Mouse (Mus musculus) heart, postnatal 0 days (tissue): ENCODE data around the gene Zfand2b. TPM values are rescaled to one million over a fixed set of nuclear protein-coding genes. Genes with fewer than 3 reads are reported as not detected.

Source experiments
- ATAC-seq: fragments of 200-750 bp; cut with Nextera tagmentation; 2 replicates; pipeline ENCODE4 v1.8.0; 2017; ENCODE audit warnings: low read depth, moderate number of reproducible peaks, moderate library complexity; ENCODE audit not compliant: insufficient read depth
- DNase-seq: peaks from one replicate; pipeline ENCODE4 v3.0.0-alpha.2; 2016; ENCODE audit warnings: low spot score
- H3K27ac ChIP-seq: fragments of 300-500 bp; sonication (generic); 2 replicates; pipeline ENCODE4 v1.5.1; 2014; ENCODE audit warnings: low read depth, mild to moderate bottlenecking
- H3K27me3 ChIP-seq: fragments of 300-500 bp; sonication (generic); 2 replicates; pipeline ENCODE4 v1.6.1; 2014; ENCODE audit warnings: low read length, mixed read lengths; ENCODE audit not compliant: control insufficient read depth, insufficient read depth
- H3K36me3 ChIP-seq: fragments of 300-500 bp; sonication (generic); replicated peaks from 2 replicates; pipeline ENCODE4 v1.6.1; 2014; ENCODE audit warnings: low read length, mixed read lengths; ENCODE audit not compliant: control insufficient read depth, insufficient read depth
- H3K4me1 ChIP-seq: fragments of 300-500 bp; sonication (generic); 2 replicates; pipeline ENCODE4 v1.6.1; 2014; ENCODE audit warnings: antibody characterized with exemption; ENCODE audit not compliant: control insufficient read depth, insufficient read depth
- H3K4me2 ChIP-seq: fragments of 300-500 bp; sonication (generic); 2 replicates; pipeline ENCODE4 v1.6.1; 2014; ENCODE audit warnings: low read depth, mild to moderate bottlenecking, low read length, moderate library complexity
- H3K4me3 ChIP-seq: fragments of 300-500 bp; sonication (generic); 2 replicates; pipeline ENCODE4 v1.5.1; 2014; ENCODE audit warnings: low read depth, low read length
- H3K9ac ChIP-seq: fragments of 300-500 bp; sonication (generic); replicated peaks from 2 replicates; pipeline ENCODE4 v1.6.1; 2014; ENCODE audit warnings: low read depth, low read length, mixed read lengths
- H3K9me3 ChIP-seq: fragments of 300-500 bp; sonication (generic); replicated peaks from 2 replicates; pipeline ENCODE4 v1.6.1; 2016; ENCODE audit warnings: low read length; ENCODE audit not compliant: control insufficient read depth
- CTCF ChIP-seq: IDR thresholded peaks from 2 replicates; pipeline ENCODE4 v1.5.1; 2016; ENCODE audit warnings: antibody characterized with exemption, control low read depth, low read depth
- EP300 ChIP-seq: IDR thresholded peaks from 2 replicates; pipeline ENCODE4 v1.6.1; 2016; ENCODE audit warnings: antibody characterized with exemption, low read depth
- WGBS: fragments of 180-500 bp; shearing (Covaris S2); extraction: QIAGEN DNeasy Blood & Tissue Kit; methylation state at CpG from one replicate; pipeline ENCODE4 v1.1.7; 2014; 5-methylcytosine and 5-hydroxymethylcytosine counted together
- microRNA-seq: library from miRNA; unstranded; fragments of <30 nt; microRNA quantifications from one replicate; pipeline ENCODE4, GENCODE M21; 2016
- polyA plus RNA-seq: library from polyadenylated mRNA; unstranded; fragments of >200 nt; fragmentation: Nextera tagmentation; extraction: Ambion mirVana; gene quantifications from 2 replicates; pipeline ENCODE4 v1.2.1, GENCODE M21; 2015
- total RNA-seq: library from RNA; depleted of rRNA; stranded (reverse); fragments of >200 nt; gene quantifications from 2 replicates; pipeline ENCODE4 v1.2.3, GENCODE M21; 2014; ENCODE audit warnings: low replicate concordance; rRNA removed

Zfand2b gene
- total and polyA plus RNA-seq, 2 experiments from 2014 or later, result 26.1 to 67.1 TPM

DNA sequence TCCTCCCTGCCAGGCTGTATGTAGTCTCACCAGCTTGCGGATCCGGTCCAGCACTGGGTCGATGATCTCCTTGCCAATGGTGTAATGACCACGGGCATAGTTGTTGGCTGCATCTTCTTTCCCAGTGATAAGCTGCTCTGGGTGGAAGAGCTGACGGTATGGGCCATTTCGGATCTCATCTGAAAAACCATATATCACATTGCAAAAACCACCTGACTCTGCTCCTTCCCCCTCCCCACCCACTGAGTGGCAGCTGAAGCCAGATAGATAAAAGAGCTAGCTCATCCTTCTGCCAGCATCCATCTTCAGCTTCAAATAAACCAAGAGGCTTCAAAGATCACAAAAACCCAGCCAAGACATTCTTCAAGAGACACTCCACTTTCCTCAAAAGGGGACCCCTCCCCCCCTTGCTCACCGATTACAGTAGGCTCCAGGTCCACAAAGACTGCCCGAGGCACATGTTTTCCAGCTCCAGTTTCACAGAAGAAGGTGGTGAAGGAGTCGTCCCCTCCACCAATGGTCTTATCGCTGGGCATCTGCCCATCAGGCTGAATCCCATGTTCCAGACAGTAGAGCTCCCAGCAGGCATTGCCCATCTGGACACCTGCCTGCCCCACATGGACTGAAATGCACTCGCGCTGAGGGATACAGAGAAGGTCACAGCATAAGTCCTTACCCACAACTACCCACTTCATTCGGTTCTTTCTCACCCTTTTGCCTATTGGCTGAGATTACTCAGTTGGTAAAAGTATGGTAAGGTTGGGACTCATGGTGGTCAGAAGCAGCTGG, 48.5 kb downstream of the Zfand2b start:
- peak overlapping the region; percentile 87 for H3K4me2 ChIP-seq
- H3K27ac ChIP-seq, result peak overlapping the region; percentile 70
- H3K27me3 ChIP-seq, result peaks cover 18% of the 10 kb centered on the region; the same call in 1 of the 2 replicates
- WGBS, result 62% methylated on average over 13 of the region's 13 CpGs
- no peak for DNase-seq
- peaks cover 21% of the 10 kb centered on the region for H3K4me1 ChIP-seq
- H3K4me3 ChIP-seq, result peak overlapping the region; percentile 61; the same call in 1 of the 2 replicates
- H3K9ac ChIP-seq, result no peak overlapping the region
- H3K36me3 ChIP-seq, result peaks cover 45% of the 10 kb centered on the region
- no peak for ATAC-seq
- TF ChIP-seq CTCF (no peak), EP300 (no peak)
- no peaks in the 10 kb centered on the region for H3K9me3 ChIP-seq

DNA sequence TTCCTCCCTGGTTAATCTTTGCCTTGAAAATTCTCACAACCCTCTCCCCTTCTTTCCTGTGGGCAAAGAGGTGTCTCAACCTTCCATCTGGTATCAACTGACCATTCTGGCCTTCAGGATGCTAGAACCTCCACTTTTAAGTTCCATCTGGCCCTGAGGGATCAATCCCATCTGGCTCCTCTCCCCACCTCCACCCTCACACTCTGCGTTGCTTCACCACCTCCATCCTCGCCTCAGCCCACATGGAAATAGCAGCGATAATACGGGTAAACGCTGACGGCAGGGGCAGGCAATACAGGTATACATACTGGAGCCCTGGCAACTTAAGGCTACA, 49.4 kb downstream of the Zfand2b start:
- H3K27ac ChIP-seq, result peak overlapping the region; percentile 82
- peaks cover 18% of the 10 kb centered on the region; the same call in 1 of the 2 replicates for H3K27me3 ChIP-seq
- H3K9ac ChIP-seq, result peak overlapping the region; percentile 60
- H3K4me2 ChIP-seq, result peak overlapping the region; percentile 87
- DNase-seq (no peak), ATAC-seq (no peak)
- H3K4me1 ChIP-seq, result peaks cover 21% of the 10 kb centered on the region
- H3K36me3 ChIP-seq, result peaks cover 40% of the 10 kb centered on the region
- peak overlapping the region; percentile 61 for H3K4me3 ChIP-seq
- TF ChIP-seq EP300 (no peak), CTCF (no peak)
- WGBS, result 1% methylated on average over 6 of the region's 6 CpGs
- no peaks in the 10 kb centered on the region for H3K9me3 ChIP-seq

DNA sequence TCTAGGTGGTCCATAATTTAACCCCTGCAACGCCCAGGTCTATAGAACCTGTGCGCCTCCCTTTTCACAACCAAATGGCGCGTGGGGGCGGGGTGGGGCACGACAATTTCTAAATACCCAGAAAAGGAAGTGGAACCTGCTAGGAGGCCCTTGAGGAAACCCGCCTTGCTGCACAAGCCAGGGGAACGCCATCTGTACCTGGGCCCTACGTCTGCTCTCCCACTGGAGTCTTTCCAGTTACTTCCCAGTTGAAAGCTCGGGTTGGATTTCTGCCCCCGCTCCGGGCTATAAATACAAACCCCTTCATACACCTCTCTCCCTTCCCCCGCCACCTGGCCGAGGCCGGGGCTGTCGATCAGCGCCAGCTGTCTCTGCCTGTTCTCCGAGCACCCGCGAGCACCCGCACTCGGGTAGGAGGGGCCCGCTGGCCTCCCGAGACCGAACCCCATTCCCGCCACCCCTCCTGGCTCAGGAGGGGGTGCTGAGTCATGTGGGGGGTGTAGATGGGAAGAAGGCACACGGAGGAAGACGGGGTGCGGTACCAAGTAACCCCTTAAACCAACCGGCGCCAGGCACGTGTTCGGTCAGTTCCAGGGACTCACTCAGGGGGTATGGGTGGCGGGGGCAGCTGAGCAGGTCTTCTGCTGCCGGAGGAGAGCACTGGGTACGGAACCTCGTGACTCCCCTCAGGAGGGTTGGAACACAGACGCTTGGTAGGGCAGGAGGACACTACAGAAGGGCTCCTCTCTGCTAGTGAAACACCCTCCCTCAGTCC, 50.0 kb downstream of the Zfand2b start:
- peaks cover 18% of the 10 kb centered on the region; the same call in 1 of the 2 replicates for H3K27me3 ChIP-seq
- H3K36me3 ChIP-seq, result peaks cover 34% of the 10 kb centered on the region
- H3K9ac ChIP-seq, result peak overlapping the region; percentile 60
- H3K27ac ChIP-seq, result peak overlapping the region; percentile 82
- DNase-seq (no peak), ATAC-seq (peak; percentile 45)
- 2% methylated on average over 37 of the region's 38 CpGs for WGBS
- peak overlapping the region; percentile 87 for H3K4me2 ChIP-seq
- TF ChIP-seq EP300 (no peak), CTCF (no peak)
- peaks cover 21% of the 10 kb centered on the region for H3K4me1 ChIP-seq
- H3K9me3 ChIP-seq, result no peaks in the 10 kb centered on the region
- H3K4me3 ChIP-seq, result peak overlapping the region; percentile 61

DNA sequence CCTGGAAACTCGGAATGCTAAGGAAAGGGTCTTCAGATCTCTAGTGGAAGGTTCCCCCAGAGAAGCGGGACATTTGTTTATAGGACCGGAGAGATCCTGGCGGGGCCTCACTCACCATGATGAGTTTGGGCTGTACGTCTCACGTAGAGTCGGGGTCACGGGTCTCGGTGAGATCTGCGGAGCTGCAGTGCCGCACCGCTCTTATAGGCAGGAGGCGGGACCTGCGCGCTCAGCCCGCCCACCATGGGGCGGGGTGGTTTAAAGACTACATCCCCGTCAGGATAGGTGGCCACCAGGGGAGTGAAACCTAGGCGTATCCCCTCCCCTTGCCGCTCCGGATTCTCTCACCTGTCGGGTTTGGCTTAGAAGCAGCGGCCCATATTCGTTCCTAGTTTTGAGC, 50.6 kb downstream of the Zfand2b start:
- H3K9ac ChIP-seq, result peak overlapping the region; percentile 60
- ATAC-seq, result peak; percentile 89
- peaks cover 21% of the 10 kb centered on the region for H3K4me1 ChIP-seq
- peak; percentile 76 for DNase-seq
- WGBS, result under 1% methylated on average over 24 of the region's 24 CpGs
- peak overlapping the region; percentile 82 for H3K27ac ChIP-seq
- TF ChIP-seq EP300 (no peak), CTCF (0 out of 2 replicates have a peak, but pooled peaks have one; percentile 10)
- H3K4me2 ChIP-seq, result peak overlapping the region; percentile 87
- H3K4me3 ChIP-seq, result peak overlapping the region; percentile 61
- no peaks in the 10 kb centered on the region for H3K9me3 ChIP-seq
- H3K27me3 ChIP-seq, result peaks cover 18% of the 10 kb centered on the region; the same call in 1 of the 2 replicates
- H3K36me3 ChIP-seq, result peaks cover 27% of the 10 kb centered on the region

DNA sequence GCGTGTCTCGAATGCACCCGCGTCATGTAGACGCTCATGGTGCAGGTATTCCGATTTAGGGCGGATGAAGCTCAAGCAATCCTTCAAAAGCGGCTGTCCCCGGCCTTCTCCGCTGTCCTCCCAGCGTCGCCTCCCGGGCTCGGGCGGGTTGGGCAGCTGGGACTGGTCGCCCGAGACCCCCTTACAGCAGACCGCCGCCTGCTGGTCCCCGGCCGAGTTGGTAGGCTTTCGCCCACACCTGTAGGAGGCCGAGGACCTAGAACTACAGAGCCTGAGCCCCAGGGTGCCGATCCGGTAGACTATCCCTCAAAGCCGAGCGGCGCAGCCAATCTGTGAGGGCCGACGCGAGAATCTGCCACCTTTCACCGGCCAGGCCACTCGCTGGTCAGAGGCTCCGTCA, 51.1 kb downstream of the Zfand2b start, which contains the start of gene Tuba4a:
Gene Tuba4a, minus strand, starts transcription at position 335 of the 400 bp plus-strand sequence.
- Histone ChIP-seq H3K4me2 (peak within 1 kb of the TSS; percentile 87), H3K27ac (peak within 1 kb of the TSS; percentile 82), H3K9me3 (no peaks in the 10 kb centered on the region), H3K36me3 (peaks cover 23% of the 10 kb centered on the region), H3K4me3 (peak within 1 kb of the TSS; percentile 61), H3K4me1 (peaks cover 19% of the 10 kb centered on the region), H3K27me3 (peaks cover 18% of the 10 kb centered on the region; the same call in 1 of the 2 replicates), H3K9ac (peak within 1 kb of the TSS; percentile 60)
- TF ChIP-seq EP300 (no peak), CTCF (no peak; the same call in 1 of the 2 replicates)
- DNase-seq (no peak), ATAC-seq (peak; percentile 33)
- WGBS, result 2% methylated on average over 34 of the region's 34 CpGs

Small RNA genes within 50 kb of the gene (microRNA-seq; reads per million reads assigned to microRNA genes)
- not detected for gene Gm27943

Other genes starting within 250 kb of the Zfand2b start
- gene Cfap65, start 233.0 kb upstream of the Zfand2b start, total RNA-seq, result 0.04 TPM in 1 of 2 replicates, not detected in the other
- 0.05 TPM in 1 of 2 replicates, not detected in the other for gene Cfap65, start 233.0 kb upstream of the Zfand2b start, polyA plus RNA-seq
- 0.35 TPM in 1 of 2 replicates, not detected in the other for gene Ihh, start 217.0 kb upstream of the Zfand2b start, total RNA-seq
- gene Ihh, start 217.0 kb upstream of the Zfand2b start, polyA plus RNA-seq, result 0.05 TPM in 2 replicates
- gene Nhej1, start 43.4 kb upstream of the Zfand2b start, total RNA-seq, result 1.2 and 8.4 TPM in 2 replicates
- gene Nhej1, start 43.4 kb upstream of the Zfand2b start, polyA plus RNA-seq, result 6.1 TPM in 2 replicates
- 0.73 and 4.0 TPM in 2 replicates for gene Slc23a3, start 34.8 kb upstream of the Zfand2b start, total RNA-seq
- gene Slc23a3, start 34.8 kb upstream of the Zfand2b start, polyA plus RNA-seq, result 1.3 and 2.1 TPM in 2 replicates
- gene Cnppd1, start 25.9 kb upstream of the Zfand2b start, total RNA-seq, result 66.7 and 83.6 TPM in 2 replicates
- gene Cnppd1, start 25.9 kb upstream of the Zfand2b start, polyA plus RNA-seq, result 30.2 and 31.2 TPM in 2 replicates
- gene Retreg2, start 25.9 kb upstream of the Zfand2b start, total RNA-seq, result 49.7 and 50.9 TPM in 2 replicates
- 19.4 and 23.7 TPM in 2 replicates for gene Retreg2, start 25.9 kb upstream of the Zfand2b start, polyA plus RNA-seq
- gene Abcb6, start 11.7 kb downstream of the Zfand2b start, total RNA-seq, result 22.0 and 36.0 TPM in 2 replicates
- gene Abcb6, start 11.7 kb downstream of the Zfand2b start, polyA plus RNA-seq, result 15.9 and 17.6 TPM in 2 replicates
- 19.4 and 20.6 TPM in 2 replicates for gene Ankzf1, start 23.5 kb downstream of the Zfand2b start, total RNA-seq
- 11.6 and 14.5 TPM in 2 replicates for gene Ankzf1, start 23.5 kb downstream of the Zfand2b start, polyA plus RNA-seq
- gene Atg9a, start 23.6 kb downstream of the Zfand2b start, total RNA-seq, result 64.2 and 99.6 TPM in 2 replicates
- gene Atg9a, start 23.6 kb downstream of the Zfand2b start, polyA plus RNA-seq, result 28.5 and 29.6 TPM in 2 replicates
- 9.8 and 11.3 TPM in 2 replicates for gene Glb1l, start 42.2 kb downstream of the Zfand2b start, total RNA-seq
- gene Glb1l, start 42.2 kb downstream of the Zfand2b start, polyA plus RNA-seq, result 3.6 and 3.8 TPM in 2 replicates
- 75.9 and 90.1 TPM in 2 replicates for gene Stk16, start 42.2 kb downstream of the Zfand2b start, total RNA-seq
- 57.4 and 62.5 TPM in 2 replicates for gene Stk16, start 42.2 kb downstream of the Zfand2b start, polyA plus RNA-seq
- 179 and 227 TPM in 2 replicates for gene Tuba4a, start 51.2 kb downstream of the Zfand2b start, total RNA-seq
- gene Tuba4a, start 51.2 kb downstream of the Zfand2b start, polyA plus RNA-seq, result 114 and 142 TPM in 2 replicates
- gene A630095N17Rik, start 63.5 kb downstream of the Zfand2b start, total RNA-seq, result not detected in 2 replicates
- not detected in 2 replicates for gene A630095N17Rik, start 63.5 kb downstream of the Zfand2b start, polyA plus RNA-seq
- gene Dnajb2, start 67.8 kb downstream of the Zfand2b start, total RNA-seq, result 25.1 and 35.0 TPM in 2 replicates
- gene Dnajb2, start 67.8 kb downstream of the Zfand2b start, polyA plus RNA-seq, result 34.9 and 36.7 TPM in 2 replicates
- gene Ptprn, start 95.9 kb downstream of the Zfand2b start, total RNA-seq, result 0.04 and 0.15 TPM in 2 replicates
- gene Ptprn, start 95.9 kb downstream of the Zfand2b start, polyA plus RNA-seq, result 0.16 and 0.26 TPM in 2 replicates
- gene Resp18, start 109.8 kb downstream of the Zfand2b start, total RNA-seq, result not detected in 2 replicates
- 0.48 TPM in 1 of 2 replicates, not detected in the other for gene Resp18, start 109.8 kb downstream of the Zfand2b start, polyA plus RNA-seq
- gene Dnpep, start 149.3 kb downstream of the Zfand2b start, total RNA-seq, result 202 and 236 TPM in 2 replicates
- 147 TPM in 2 replicates for gene Dnpep, start 149.3 kb downstream of the Zfand2b start, polyA plus RNA-seq
- gene Des, start 191.7 kb downstream of the Zfand2b start, total RNA-seq, result 983 and 1,187 TPM in 2 replicates
- 601 and 639 TPM in 2 replicates for gene Des, start 191.7 kb downstream of the Zfand2b start, polyA plus RNA-seq
- 95.0 and 105 TPM in 2 replicates for gene Speg, start 206.7 kb downstream of the Zfand2b start, total RNA-seq
- 26.8 and 30.2 TPM in 2 replicates for gene Speg, start 206.7 kb downstream of the Zfand2b start, polyA plus RNA-seq